Mouse (Mus musculus): ENCODE results near the gene Def6. TPM values are rescaled to one million over a fixed set of nuclear protein-coding genes. Genes with fewer than 3 reads are reported as not detected.
A peak's percentile ranks its signal among the peaks of the same experiment; 100 is the strongest.

Gene Def6
- polyA plus RNA-seq, 1 experiment from 2014 or later, result 5.8 TPM

DNA sequence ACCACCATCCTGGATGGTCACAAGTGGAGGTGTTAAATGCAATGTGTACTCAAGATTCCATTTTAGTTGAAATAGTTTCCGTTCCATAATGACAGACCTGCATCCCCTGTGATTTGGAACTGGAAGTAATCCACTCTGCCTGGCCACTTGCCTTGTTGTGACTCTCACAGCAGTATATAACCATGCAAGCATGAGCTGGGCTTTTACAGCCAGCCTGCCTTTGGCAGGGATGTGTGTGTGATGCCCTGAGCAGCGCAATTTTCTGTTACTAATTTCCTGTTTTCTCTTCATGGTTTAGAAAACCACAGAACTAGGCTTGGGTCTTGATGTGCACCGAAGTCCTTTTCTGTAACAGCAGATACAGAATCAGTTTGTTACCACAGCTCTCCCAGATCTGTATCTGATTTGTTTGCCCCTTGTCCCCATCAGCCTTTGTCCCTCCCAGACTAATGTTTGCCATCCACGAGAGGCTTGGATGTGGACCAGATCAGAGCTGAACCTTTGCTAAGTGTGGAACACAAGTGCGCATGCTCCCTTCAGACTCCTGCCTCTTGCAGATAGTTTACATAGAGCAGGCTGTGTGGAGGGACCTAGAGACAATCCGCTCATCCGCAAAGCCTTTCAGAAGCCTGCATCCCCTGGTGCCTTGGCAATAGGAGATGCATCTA lies 22.5 kb upstream of the Def6 start:
- Histone ChIP-seq H3K4me2 (no peak overlapping the region), H3K27ac (no peak overlapping the region), H3K36me3 (peaks cover 21% of the 10 kb centered on the region), H3K9ac (no peak overlapping the region), H3K4me1 (replicated peaks) (peaks cover 31% of the 10 kb centered on the region), H3K27me3 (no peaks in the 10 kb centered on the region), H3K4me3 (no peak overlapping the region), H3K9me3 (no peaks in the 10 kb centered on the region)
- no peak for ATAC-seq (ENCODE audit: low FRiP score)
- 87% methylated on average over 7 of the region's 7 CpGs for WGBS

DNA sequence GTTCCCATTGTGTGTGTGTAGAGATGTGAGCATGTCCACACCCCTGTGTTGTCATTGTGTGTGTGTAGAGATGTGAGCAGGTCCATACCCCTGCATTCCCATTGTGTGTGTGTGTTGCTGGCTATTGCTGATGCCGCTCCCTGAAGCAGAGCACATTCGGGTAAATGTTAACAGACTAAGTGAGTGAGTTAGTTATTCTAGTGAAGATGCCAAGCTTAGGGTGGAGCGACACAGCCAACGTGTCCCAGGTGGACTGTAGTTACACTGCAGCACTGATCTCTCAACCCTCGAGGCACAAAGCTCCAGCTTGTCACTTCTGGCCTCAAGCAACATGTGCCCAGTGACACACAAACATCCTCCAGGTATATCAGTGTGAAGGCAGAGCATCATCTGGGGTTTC lies 19.3 kb upstream of the Def6 start:
- 94% methylated on average over 5 of the region's 5 CpGs for WGBS
- no peak overlapping the region for H3K4me3 ChIP-seq
- H3K9me3 ChIP-seq, result no peaks in the 10 kb centered on the region
- H3K27me3 ChIP-seq, result no peaks in the 10 kb centered on the region
- H3K9ac ChIP-seq, result no peak overlapping the region
- no peak overlapping the region for H3K27ac ChIP-seq
- peaks cover 44% of the 10 kb centered on the region for H3K36me3 ChIP-seq
- no peak overlapping the region for H3K4me2 ChIP-seq
- no peak for ATAC-seq (ENCODE audit: low FRiP score)
- 0 out of 2 replicates have a peak, but pooled peaks cover 2% of the 10 kb centered on the region for H3K4me1 ChIP-seq (replicated peaks)

DNA sequence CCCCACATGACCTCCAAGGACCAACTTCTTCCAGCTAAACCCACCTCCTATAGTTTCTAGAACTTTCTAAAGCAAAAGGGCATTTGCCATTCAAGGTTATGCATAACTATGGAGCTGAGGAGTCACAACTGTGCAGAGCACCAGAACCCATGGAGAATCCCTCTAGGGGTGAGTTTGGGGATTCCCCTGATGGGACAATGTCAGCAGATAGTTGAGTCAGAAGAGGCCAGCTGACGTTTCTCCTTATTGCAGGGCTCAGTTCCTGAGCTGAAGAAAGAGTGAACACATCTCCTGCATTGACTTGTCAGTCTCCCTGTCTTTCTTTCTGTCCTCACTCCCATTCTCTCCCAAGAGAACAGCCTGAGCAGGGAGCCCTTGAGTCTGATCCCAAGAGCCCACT lies 14.8 kb upstream of the Def6 start:
- peaks cover 75% of the 10 kb centered on the region for H3K36me3 ChIP-seq
- no peak overlapping the region for H3K9ac ChIP-seq
- peaks cover 3% of the 10 kb centered on the region; the same call in 1 of the 2 replicates for H3K4me1 ChIP-seq (replicated peaks)
- H3K4me3 ChIP-seq, result no peak overlapping the region
- no peak for ATAC-seq (ENCODE audit: low FRiP score)
- H3K9me3 ChIP-seq, result no peaks in the 10 kb centered on the region
- no peak overlapping the region for H3K27ac ChIP-seq
- WGBS, result 77% methylated on average over 1 of the region's 1 CpGs
- H3K27me3 ChIP-seq, result no peaks in the 10 kb centered on the region
- no peak overlapping the region for H3K4me2 ChIP-seq

DNA sequence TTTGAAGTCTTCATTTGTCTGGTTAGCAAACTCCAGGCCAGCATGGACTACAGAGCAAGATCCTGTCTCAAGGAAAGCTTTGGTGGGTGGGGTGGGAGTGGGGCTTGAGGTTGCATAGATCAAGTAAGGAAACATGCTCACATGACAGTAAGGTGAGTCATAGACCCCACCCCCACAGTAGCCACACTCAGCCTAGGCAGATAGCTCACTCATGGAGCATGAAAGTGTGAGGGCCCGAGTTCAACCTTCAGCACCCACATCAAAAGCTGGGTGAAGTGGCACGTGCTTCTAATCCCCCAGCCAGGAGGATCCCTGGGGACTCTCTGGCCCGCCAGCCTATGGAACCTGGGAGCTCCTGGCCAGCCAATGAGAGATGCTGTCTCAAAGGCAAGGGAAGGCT lies 14.0 kb upstream of the Def6 start:
- peaks cover 83% of the 10 kb centered on the region for H3K36me3 ChIP-seq
- no peak overlapping the region for H3K4me2 ChIP-seq
- H3K27ac ChIP-seq, result no peak overlapping the region
- H3K9ac ChIP-seq, result no peak overlapping the region
- H3K9me3 ChIP-seq, result no peaks in the 10 kb centered on the region
- peaks cover 5% of the 10 kb centered on the region; the same call in 1 of the 2 replicates for H3K4me1 ChIP-seq (replicated peaks)
- H3K27me3 ChIP-seq, result no peaks in the 10 kb centered on the region
- 77% methylated on average over 3 of the region's 3 CpGs for WGBS
- H3K4me3 ChIP-seq, result no peak overlapping the region
- no peak for ATAC-seq (ENCODE audit: low FRiP score)

DNA sequence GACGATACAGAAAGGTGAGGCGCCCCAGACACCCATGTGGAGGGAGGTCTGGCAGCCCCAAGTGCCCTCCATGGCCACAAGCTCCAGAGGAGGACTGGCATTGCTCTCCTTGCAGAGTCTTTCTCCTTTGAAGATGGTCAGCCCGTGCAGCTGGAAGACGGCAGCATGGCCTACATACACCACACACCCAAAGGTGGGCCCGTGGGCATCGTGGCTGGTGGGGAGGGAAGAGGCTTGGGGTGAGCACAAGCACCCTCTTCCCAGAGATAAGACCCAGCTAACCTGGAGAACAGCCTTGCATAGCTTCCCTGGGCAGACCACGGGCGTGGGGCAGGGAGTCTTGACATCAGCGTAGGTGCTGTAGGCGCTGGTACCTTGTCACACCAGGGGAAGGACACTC lies 12.5 kb upstream of the Def6 start:
- Histone ChIP-seq H3K9me3 (no peaks in the 10 kb centered on the region), H3K4me3 (no peak overlapping the region), H3K4me1 (replicated peaks) (peaks cover 5% of the 10 kb centered on the region; the same call in 1 of the 2 replicates), H3K9ac (no peak overlapping the region), H3K27me3 (no peaks in the 10 kb centered on the region), H3K4me2 (no peak overlapping the region), H3K27ac (no peak overlapping the region), H3K36me3 (peaks cover 90% of the 10 kb centered on the region)
- no peak for ATAC-seq (ENCODE audit: low FRiP score)
- WGBS, result 96% methylated on average over 9 of the region's 10 CpGs

DNA sequence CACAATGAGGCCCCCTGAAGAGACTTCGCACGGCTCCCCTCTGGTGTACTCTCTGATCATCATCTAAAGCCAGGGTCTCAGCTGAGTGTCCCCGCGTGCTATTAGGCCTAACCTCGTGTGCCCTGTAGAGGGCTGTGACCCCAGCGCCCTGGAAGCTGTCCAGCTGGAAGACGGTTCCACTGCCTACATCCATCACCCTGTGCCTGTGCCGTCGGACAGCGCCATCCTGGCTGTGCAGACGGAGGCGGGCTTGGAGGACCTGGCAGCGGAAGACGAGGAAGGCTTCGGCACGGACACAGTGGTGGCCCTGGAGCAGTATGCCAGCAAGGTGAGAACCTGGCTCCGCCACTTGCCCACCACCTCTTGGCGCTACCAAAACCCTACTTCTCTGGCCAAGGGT lies 9.9 kb upstream of the Def6 start:
- Histone ChIP-seq H3K27me3 (no peaks in the 10 kb centered on the region), H3K4me3 (no peak overlapping the region), H3K4me2 (no peak overlapping the region), H3K4me1 (replicated peaks) (peaks cover 5% of the 10 kb centered on the region; the same call in 1 of the 2 replicates), H3K36me3 (peaks cover 91% of the 10 kb centered on the region), H3K9ac (peak overlapping the region; percentile 13; the same call in 1 of the 2 replicates), H3K27ac (no peak overlapping the region), H3K9me3 (no peaks in the 10 kb centered on the region)
- ATAC-seq (ENCODE audit: low FRiP score), result no peak
- 71% methylated on average over 18 of the region's 18 CpGs for WGBS

DNA sequence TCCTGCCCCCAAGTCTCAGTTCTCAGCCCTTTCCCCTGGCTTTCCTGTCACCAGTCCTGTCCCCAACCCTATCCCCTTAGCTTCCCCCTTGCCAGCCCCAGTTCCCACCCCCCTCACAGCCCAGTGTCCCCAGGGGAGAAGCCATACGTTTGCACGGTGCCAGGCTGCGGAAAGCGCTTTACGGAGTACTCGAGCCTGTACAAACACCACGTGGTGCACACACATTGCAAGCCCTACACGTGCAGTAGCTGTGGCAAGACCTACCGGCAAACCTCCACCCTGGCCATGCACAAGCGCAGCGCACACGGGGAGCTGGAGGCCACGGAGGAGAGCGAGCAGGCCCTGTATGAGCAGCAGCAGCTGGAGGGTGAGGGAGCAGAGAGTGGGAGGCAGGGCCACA lies 5.6 kb upstream of the Def6 start:
- H3K36me3 ChIP-seq, result peaks cover 81% of the 10 kb centered on the region
- no peak overlapping the region for H3K27ac ChIP-seq
- no peak overlapping the region for H3K4me3 ChIP-seq
- H3K27me3 ChIP-seq, result no peaks in the 10 kb centered on the region
- no peak overlapping the region for H3K4me2 ChIP-seq
- no peaks in the 10 kb centered on the region for H3K9me3 ChIP-seq
- H3K9ac ChIP-seq, result peak overlapping the region; percentile 24; the same call in 1 of the 2 replicates
- ATAC-seq (ENCODE audit: low FRiP score), result no peak
- peaks cover 7% of the 10 kb centered on the region for H3K4me1 ChIP-seq (replicated peaks)
- WGBS, result 80% methylated on average over 14 of the region's 14 CpGs

DNA sequence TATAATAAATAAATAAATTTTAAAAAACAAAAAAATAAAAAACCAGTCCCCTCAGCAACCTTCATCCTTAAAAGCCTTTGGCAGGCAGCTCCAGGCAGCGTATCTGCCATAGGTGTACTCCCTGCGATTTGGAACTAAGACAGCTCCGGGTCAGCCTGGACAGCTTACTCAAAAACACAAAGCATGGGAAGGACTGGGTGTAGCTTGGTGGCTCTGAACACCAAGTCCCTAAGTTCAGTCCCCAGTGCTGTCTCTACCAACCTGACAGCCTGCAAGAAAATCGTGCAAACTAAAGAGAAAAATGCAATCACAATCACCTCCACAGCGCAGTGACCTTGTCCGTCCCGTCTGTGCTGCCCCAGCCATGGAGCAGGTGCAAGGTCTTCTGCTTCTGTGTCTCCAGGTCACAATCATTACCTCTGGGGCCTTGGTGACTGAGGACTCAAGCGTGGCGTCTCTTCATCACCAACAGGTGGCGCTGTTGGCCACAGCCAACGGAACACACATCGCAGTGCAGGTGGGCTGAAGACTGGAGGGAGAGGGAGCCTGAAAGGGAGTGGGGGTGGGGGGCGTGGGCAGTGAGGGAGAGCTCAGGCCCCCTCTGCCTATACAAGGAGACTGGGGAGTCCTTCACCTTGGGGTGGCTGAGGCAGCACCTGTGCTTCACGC lies 3.4 kb upstream of the Def6 start:
- WGBS, result 41% methylated on average over 14 of the region's 14 CpGs
- Histone ChIP-seq H3K4me1 (replicated peaks) (peaks cover 12% of the 10 kb centered on the region), H3K36me3 (peaks cover 62% of the 10 kb centered on the region), H3K27me3 (peaks cover 6% of the 10 kb centered on the region; the same call in 1 of the 2 replicates), H3K9me3 (no peaks in the 10 kb centered on the region), H3K27ac (no peak overlapping the region), H3K9ac (no peak overlapping the region), H3K4me2 (no peak overlapping the region), H3K4me3 (no peak overlapping the region)
- no peak for ATAC-seq (ENCODE audit: low FRiP score)

DNA sequence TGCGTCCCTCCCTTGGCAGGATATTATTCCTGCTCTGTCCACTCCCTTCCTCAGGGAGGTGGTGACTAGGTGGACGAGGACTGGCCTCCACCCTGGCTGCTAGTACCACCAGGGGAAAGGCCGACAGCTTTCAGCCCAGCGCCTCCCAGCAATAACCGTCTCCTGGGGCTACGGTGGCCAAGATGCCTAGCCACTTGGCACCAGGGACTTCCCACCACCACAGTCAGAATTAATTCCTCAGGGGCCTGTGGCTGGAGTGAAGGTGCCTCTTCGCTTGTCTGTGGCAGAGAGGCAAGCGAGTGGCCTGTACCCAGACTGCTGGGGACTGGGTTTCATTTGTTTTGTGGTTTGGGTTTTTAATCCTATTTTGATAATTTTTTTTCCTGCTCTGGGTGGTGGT lies 2.1 kb upstream of the Def6 start:
- no peak overlapping the region for H3K9ac ChIP-seq
- no peaks in the 10 kb centered on the region for H3K9me3 ChIP-seq
- H3K4me1 ChIP-seq (replicated peaks), result peaks cover 12% of the 10 kb centered on the region
- 85% methylated on average over 8 of the region's 8 CpGs for WGBS
- peaks cover 6% of the 10 kb centered on the region; the same call in 1 of the 2 replicates for H3K27me3 ChIP-seq
- no peak overlapping the region for H3K4me3 ChIP-seq
- ATAC-seq (ENCODE audit: low FRiP score), result no peak
- H3K36me3 ChIP-seq, result peaks cover 49% of the 10 kb centered on the region
- H3K4me2 ChIP-seq, result no peak overlapping the region
- H3K27ac ChIP-seq, result 0 out of 2 replicates have a peak overlapping the region, but pooled peaks have one; percentile 9

DNA sequence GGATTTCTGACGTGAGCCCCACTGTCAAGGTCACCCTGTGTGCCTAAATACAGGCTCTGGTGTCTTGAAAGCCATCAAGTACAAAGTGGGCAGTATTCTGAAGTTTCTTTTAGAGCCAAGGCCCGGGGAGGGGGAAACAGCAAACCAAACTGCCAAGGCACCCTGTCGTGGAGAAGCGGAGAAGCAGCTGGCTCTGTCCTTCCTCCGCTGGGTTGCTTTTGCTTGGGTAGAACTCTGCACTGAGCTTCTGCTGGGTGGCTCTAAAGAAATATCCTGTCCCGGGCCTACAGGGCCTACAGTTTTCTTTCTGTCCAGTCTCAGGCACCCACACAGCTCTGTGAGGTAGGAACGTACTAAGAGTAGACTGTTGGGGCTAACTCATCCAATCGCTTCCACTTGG lies 486 bp upstream of the Def6 start:
- H3K36me3 ChIP-seq, result peaks cover 32% of the 10 kb centered on the region
- H3K9ac ChIP-seq, result peak overlapping the region; percentile 68
- 79% methylated on average over 8 of the region's 8 CpGs for WGBS
- peaks cover 12% of the 10 kb centered on the region for H3K4me1 ChIP-seq (replicated peaks)
- no peak overlapping the region for H3K4me2 ChIP-seq
- H3K27me3 ChIP-seq, result peaks cover 6% of the 10 kb centered on the region; the same call in 1 of the 2 replicates
- H3K27ac ChIP-seq, result peak overlapping the region; percentile 50
- ATAC-seq (ENCODE audit: low FRiP score), result no peak
- no peaks in the 10 kb centered on the region for H3K9me3 ChIP-seq
- no peak overlapping the region for H3K4me3 ChIP-seq

DNA sequence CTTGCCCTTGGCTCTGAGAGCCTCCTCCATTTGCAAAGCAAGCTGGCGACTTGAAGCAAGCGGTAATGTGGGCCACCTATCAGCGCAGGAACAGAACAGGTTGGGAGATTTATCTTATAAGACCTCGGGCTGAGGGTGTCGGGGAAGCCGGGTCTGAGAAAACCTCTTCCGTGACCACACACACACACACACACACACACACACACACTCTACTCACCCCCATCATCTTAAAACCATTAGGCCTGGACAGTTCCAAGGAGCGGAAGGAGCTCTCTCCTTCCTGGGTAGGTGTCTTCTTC lies 685 bp downstream of the Def6 start:
- Histone ChIP-seq H3K4me3 (peak overlapping the region; percentile 19; the same call in 1 of the 2 replicates), H3K4me1 (replicated peaks) (peaks cover 12% of the 10 kb centered on the region), H3K27ac (no peak overlapping the region), H3K36me3 (peaks cover 21% of the 10 kb centered on the region), H3K9ac (no peak overlapping the region; the same call in 1 of the 2 replicates), H3K9me3 (no peaks in the 10 kb centered on the region), H3K27me3 (peaks cover 6% of the 10 kb centered on the region; the same call in 1 of the 2 replicates), H3K4me2 (peak overlapping the region; percentile 36)
- WGBS, result 84% methylated on average over 8 of the region's 8 CpGs
- no peak for ATAC-seq (ENCODE audit: low FRiP score)

DNA sequence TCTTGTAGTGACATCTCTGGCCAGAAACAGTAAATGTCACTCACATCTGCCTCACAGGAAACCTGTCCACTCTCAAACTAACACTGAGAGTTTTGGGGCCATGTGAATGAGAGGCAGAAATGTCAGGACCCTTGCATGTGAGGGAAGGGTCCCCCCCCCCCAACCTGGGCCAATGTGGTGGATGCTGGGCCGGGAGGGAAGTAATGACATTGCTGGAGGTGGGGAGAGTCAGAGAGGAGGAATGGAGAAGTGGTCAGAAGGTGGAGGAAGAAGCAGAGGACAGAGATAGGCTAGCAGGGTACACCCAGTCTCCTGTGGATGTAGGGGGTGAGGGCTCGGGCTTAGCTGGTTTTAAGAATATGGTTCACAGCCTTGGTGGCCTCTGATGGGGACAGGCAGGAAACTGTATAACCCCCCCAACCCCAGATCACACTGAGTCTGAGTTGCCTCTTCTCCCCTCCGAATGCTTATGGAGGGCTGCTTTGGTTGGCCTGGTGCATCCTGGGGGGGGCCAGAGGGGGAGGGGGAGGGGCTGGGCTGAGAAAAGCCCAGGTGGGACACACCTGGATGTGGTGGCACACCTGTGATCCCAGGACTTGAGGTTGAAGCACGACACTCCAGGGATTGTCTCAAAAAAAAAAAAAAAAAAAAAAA lies 2.0 kb downstream of the Def6 start:
- Histone ChIP-seq H3K9ac (no peak overlapping the region), H3K27me3 (peaks cover 6% of the 10 kb centered on the region; the same call in 1 of the 2 replicates), H3K4me3 (no peak overlapping the region), H3K27ac (no peak overlapping the region), H3K9me3 (no peaks in the 10 kb centered on the region), H3K4me2 (no peak overlapping the region), H3K4me1 (replicated peaks) (peaks cover 12% of the 10 kb centered on the region), H3K36me3 (peaks cover 12% of the 10 kb centered on the region)
- no peak for ATAC-seq (ENCODE audit: low FRiP score)
- 72% methylated on average over 4 of the region's 4 CpGs for WGBS
